Mouse (Mus musculus): Measurements from ENCODE around the gene Fam8a1.
A peak's percentile ranks its signal among the peaks of the same experiment; 100 is the strongest.

The Fam8a1 gene

DNA sequence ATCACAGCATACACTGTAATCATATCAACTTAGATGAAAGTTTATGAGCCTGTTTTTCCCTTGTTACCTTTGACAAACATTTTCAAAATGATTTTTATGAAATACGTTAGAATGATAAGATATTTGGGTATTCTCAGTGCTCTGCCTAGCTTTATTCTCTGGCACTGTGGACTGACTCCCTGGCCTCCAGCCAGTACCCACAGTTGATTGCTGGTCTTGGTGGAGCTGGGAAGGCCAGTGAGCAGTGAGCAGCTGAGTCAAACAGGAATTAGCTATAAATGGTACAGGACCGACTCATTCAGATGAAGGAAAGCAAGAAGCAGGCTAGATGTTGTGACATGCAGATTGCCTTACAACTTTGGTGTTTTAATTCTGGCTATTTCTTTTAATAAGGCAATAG lies 5.3 kb downstream of the Fam8a1 start:
- DNase-seq (ENCODE audit: low spot score in 2 of 2) = no peak

DNA sequence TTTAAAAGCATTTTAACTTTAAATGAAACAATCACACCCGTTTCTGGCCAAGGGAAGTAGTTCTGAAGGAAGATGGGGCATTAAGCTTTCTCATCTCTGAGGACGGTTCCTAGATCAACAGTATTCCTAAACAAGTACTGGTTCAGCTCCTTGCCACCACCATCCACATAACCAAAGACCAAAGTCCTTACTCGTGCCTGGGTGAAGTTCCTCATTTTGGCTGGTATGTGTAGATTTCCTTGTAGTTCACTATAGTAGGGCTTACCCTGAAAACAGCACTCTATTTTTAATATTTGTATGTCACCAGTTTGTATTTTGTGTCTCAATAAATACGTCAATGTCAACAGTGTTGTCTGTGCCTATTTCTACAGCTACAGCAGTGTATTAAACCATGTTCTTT lies 8.4 kb downstream of the Fam8a1 start:
- DNase-seq (ENCODE audit: low spot score in 2 of 2) = no peak

DNA sequence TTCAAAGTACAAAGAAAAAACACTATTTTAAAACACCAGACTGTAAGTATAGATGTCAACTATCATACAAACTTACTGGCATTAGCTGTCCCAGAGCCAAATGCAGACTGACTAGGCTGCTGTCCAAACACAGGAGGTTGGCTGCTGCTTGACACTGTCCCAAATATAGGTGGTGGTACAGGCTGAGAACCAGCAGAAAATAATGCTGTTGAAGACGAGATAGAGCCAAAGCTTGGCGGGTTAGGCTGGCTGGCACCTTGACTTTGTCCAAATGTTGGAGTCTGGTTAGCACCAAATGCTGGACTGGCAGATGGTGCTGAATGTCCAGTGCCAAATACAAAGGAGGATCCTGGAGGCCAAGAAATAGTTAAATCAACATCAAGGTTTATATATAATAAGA lies 13.6 kb downstream of the Fam8a1 start:
- no peak for DNase-seq (ENCODE audit: low spot score in 2 of 2)

DNA sequence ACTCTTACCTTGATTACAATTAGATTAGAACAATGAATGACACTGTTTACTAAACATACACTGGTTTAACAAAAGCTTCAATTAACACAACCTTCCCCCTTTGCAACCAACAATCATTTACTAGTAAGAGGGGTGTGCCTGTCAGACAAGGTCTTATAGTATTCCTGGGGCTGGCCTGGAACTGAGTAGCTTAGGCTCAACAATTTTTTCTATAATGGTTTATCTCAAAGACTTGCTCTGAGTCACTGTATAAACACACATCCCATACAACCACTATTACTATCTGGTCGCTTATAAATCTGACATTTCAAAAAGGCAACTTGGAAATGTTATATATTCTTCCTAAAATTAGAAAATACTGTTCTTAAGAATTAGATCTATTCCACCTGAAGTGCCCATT lies 14.0 kb downstream of the Fam8a1 start:
- DNase-seq (ENCODE audit: low spot score in 2 of 2) = no peak

DNA sequence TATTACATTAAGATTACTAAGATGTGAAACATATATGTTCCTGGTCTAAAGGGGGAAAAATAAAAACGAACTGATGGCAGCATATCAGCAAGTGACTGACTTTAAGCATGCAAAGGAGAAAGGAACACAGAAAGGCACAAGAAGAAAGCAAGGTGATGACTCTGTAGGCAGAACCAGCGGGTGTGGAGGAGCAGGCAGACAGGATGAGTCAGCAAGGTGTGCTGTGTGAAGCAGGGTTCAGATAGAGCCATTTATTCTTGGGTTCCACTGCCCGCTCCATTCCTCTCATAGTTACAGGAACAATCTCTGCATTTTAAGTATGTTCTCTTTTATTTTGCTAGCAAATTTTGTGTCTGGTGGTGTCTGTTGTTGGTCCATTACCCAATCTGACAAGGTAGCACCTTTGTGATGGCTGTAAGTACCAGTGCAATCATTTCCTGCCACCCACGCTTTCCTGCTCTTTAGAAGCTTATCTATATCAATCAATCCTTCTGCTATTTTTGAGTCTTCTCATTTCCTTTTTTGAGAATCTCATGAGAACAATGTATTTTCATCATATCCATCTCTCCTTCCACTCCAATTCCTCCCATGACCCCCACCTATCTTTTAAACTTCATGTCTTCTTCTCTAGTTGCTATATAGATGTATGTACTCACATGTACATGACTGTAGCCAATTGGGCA lies 21.4 kb downstream of the Fam8a1 start:
- peak in 1 of 2 experiments; percentile 9 for DNase-seq (ENCODE audit: low spot score in 2 of 2)

DNA sequence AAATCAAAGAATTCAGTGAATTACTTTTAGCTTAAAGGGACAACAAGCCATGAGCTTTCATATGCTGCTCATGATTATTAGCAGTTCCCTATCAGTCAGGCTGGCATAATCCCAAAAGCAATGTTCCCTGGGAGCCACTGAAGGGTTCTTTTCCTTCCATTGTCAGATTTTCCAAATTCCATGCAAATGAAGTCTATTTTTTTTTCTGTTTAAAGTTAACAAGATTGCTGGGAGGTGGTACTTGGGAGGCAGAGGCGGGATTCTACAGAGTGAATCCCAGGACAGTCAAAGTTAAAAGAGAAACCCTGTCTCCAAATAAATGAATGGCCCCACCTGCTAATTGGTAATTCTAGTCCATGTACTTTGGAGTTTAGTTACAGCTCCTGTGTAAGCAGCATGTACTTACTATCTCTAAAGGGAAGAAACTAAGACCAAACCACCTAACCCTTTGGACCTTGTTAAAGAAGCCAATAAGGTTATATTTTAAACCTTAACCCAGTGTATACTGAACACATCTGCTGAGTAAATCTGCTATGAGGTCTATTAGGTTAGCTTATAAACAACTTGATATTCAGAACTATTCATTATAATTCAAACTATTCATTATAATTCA lies 26.1 kb downstream of the Fam8a1 start:
- no peak for DNase-seq (ENCODE audit: low spot score in 2 of 2)

DNA sequence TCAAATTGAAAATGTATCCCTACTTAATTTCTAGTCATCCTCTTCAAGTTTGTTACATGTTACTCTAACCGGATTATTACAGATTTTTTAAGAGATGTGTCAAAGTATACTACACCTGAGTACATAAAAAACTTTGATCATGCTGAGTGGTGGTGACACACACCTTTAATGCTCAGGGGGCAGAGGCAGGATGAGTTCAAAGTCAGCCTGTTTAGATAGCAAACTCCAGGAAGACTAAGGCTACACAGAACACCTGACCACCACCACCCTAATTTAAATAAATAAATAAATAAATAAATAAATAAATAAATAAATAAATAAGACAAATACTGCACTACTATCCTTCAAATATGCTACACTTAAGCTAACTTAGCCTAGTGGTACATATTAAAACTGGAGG lies 26.6 kb downstream of the Fam8a1 start:
- no peak for DNase-seq (ENCODE audit: low spot score in 2 of 2)

DNA sequence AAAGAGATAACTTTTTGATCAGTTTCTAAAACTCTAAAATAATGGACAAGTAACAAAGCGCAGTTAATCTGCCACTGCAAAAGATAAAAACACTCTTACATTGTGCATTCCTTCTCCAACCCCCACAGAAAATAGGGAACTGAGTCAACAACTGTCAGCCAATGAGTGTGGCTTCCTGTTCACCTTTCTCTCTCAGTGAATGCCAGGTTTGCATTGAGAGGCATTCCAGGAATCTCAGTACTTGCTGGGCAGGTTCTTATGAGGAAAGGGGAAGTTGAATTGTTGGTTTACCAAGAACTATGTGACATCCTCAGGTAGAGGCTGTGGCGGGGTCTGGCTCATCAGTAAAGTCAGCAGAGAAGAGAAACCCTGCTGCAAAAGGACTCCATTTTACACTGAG lies 27.5 kb downstream of the Fam8a1 start:
- DNase-seq (ENCODE audit: low spot score in 2 of 2) = no peak

DNA sequence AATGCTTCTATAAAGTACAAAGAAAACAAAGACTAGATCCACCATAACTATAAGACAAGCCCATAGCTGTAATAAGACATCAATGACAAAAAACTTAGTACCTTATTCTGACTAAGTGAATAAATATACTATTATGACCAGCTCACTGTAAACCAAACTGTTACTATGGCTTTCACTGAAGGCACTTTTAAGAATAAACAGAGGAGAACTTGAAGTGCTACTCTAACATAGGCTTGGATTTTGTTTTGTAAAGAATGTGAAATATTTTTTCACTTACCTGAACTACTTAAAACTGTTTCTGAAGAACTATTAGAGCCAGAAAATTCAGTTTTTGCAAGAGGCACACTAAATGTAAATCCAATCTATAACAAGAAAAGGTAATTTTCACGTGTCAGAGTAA lies 30.1 kb downstream of the Fam8a1 start:
- no peak for DNase-seq (ENCODE audit: low spot score in 2 of 2)

DNA sequence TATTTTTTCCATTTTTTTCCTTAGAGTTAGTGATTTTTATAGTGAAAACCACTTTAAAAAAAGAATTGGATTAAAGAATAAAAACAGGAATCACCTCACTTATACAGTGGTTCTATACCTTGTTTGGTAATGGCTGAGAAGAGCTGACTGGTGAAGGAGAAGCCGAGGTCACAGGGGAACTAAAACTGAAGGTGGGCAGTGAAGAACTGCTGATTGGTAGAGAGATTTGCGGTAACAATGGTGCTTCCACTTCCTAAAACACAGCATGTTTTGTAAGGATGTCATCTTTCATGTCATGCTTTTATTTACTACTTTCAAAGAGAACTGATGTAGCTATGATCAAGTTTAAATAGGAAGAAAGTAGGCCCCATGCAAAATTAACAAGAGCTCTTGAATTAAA lies 32.2 kb downstream of the Fam8a1 start:
- no peak for DNase-seq (ENCODE audit: low spot score in 2 of 2)

DNA sequence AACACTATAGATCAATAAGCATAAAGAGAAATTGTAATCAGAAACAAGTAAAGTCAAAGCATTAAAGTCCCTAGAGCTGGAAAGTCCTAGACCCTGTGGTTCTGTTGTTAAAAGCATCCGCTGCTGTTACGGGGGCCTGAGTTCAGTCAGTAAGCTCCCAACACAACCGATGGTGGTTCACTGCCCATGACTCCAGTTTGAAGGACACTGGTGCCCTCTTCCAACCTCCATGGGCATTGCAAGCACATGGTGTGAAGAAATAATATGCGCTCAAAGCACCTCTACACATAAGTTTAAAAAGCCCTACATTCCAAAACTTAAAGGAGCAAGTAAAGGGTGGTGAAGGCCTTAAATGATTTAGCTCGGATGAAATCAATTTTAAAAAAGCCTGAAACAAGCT lies 33.8 kb downstream of the Fam8a1 start:
- DNase-seq (ENCODE audit: low spot score in 2 of 2) = peak in 1 of 2 experiments; percentile 17

DNA sequence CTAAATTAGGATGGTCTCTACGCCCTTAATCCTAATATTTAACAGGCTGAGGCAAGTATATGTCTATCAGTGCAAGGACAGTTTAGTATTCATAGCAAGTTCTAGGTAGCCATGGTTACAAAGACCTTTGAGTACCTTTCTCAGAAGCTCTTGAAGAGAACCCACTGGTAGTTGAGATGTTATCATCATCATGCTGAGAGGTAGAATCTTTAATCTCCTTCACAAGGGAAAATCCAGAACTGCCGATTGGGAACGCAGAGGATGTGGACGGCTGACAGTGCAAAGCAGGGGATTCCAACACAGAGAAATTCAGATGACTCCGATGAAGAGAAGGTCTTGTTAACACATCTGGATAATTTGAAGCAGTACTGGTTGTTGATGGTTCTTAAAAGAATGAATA lies 44.2 kb downstream of the Fam8a1 start:
- DNase-seq (ENCODE audit: low spot score in 2 of 2) = no peak

DNA sequence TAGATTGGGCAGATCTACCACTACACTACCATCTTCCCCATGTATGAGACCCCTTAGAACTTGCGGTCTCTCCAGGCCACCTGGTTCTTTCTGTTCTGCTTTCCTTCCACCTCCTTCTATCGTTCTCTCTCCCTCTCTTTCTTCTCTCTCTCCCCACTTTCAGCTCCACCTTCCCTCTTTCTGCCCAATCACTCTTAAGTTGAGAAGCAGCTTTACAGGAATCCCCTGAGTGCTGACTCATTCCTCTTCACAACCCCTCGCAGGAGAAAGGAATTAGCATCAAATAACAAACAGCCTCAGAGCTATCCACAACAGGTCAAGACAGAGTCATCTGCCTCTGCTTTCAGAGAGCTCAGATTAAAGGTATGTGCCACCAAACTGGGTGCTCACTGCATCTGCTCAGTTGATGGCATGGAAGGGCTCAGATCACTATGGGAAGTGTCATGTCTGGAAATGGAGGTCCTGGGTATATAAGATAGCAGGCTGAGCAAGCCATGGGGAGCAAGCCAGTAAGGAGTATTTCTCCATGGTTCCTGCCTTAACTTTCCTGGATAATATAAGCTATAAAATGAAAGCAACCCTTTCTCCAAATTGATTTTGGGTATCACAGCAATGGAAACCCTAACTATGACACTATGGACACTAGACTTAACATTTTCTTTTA lies 46.8 kb downstream of the Fam8a1 start:
- DNase-seq (ENCODE audit: low spot score in 2 of 2) = no peak

DNA sequence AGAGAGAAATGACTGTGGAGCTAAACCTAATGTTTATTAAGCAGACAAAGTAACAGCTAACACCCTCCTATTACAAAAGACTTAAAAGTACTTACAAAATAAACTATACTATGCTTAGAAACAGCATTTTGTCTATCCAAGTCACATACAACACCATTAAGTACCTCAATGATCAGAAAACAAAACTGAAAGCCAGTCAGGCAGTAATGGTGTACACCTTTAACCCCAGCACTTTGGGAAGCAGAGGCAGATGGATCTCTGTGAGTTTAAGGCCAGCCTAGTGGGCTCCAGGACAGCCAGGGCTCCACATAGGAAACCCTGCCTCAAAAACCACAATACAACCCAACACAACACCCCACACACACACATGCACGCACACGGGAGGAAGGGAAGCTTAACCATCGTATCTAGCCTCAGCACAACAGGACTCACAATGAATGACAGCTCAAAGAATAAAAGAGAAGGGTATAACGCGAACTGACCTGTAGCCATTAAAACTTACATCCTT lies 49.6 kb downstream of the Fam8a1 start:
- DNase-seq (ENCODE audit: low spot score in 2 of 2) = no peak

DNA sequence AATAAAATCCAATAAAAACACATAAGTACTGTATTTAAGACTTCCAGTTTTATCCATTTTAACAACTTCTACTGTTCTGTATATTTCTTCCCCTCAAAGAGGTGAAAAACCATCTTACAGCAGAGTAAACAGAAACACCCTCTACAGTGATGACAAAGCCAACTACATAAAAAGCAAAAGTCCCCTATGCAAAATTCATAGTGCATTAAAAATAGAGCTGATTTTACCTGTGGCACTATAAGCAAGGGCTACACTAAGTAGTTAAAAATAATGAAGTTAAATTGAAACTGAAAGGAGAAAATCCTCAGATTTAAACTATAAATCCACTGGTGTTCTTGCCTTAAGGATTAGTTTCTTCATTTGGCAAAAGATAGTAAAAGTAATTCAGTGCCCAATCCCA lies 51.7 kb downstream of the Fam8a1 start:
- no peak for DNase-seq (ENCODE audit: low spot score in 2 of 2)

DNA sequence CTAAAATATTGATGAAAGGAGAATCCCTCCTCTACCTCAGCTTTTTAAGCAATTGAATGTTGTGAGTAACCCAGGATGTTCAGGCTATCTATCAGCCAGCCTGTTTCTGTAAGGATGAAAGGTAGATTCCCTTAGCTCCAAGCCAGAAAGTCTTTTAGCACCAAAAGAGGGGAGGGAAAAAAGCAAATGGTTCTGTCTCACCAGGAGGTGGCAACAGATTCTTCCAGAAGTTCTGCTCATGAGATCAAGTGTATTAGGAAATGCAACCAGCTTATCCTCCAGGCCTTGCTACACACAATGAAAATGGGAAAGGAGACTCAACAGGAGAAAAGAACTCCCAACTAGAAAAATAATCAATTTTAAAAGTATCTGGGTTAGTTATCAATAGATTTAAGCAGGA lies 55.0 kb downstream of the Fam8a1 start:
- DNase-seq (ENCODE audit: low spot score in 2 of 2) = no peak

DNA sequence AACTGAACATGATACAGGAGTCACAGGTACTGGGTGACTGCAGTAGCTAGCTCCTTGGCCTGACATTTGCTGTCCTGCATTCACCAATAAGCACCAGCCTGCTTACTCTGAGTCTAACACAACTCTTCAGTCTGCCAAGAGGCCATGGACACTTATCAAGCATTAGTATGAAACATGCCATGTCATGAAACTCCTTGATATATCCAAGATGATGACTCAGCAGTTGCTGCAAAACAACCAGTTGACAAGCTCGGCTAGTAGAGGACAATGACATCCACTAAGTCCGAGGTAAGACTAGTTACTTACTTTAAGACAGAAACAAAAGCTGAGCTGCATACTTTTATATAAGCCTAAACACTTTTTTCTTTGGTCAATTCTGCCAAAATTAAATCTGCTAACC lies 55.9 kb downstream of the Fam8a1 start:
- DNase-seq (ENCODE audit: low spot score in 2 of 2) = no peak

DNA sequence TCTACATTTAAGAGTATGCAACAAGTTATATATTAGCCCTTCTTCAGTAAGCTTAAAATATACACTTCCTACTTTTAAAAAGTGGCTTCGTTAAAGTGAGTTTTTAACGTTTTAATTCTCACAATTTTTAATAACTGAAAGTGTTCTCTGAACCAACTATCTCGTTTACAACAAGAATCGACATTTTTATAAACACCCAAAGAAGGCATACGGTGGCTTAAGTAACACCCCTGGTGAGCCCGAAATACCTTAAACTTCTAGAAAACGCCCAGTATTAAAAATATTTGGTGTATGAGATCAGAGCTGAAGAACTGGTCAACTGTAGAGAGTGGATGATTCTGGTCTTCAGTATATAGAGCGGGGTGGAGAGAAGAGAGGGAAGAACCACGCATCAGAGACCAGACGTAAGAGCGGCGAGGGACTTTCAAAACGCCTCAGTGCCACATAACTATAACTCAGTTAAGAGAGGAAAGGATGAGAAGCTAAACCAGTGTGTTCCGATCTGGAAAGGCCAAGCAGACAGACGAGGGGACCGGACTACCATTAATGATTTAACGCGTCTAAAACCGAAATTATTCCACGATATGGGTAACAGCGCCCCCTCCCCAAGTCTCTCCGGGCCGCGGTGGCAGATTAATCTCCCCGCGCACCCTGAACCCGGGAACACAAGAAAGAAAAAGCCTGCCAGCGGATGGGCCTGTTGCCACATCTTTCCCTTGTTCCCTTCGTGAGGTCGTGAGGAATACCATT lies 57.1 kb downstream of the Fam8a1 start:
- DNase-seq (ENCODE audit: low spot score in 2 of 2) = peak; percentile 19 to 33

DNA sequence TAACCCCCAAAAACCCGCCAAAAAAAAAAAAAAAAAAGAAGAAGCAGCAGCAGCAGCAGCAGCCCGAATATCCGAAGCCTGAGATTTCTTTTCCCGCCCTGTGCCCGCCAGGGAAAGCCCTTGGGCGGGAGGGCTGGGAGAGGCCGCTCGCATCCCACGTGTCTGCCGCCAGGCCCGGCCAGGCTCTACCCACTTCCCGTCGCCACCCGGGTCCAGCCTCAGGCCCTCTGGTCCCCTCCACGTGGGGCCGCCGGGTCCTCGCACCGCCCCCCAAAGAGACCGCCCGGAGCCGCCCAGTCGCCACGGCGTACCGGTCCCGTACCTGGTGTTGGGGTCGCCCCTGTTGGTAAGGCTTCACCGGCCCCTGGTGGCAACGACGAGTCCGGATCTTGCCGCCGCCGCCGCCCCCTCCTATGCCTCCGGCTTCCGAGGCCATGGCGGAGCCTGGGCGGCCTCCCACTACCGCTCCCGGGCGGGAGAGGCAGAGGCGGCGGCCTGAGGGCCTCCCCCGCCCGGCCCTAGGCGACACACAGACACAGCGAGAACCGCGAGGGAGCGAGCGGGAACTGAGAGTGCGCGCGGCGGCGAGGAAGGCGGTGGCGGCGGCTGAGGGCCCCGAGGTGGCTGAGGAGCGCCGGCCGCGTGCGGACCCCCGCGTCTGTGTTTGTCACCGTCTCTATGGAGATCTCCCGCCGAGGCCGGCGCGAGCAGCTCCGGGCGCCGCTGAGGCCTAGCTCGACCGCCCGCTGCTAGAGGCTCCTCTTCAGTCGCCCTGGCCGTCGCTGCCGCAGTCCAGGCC lies 57.9 kb downstream of the Fam8a1 start:
- peak; percentile 61 for DNase-seq (ENCODE audit: low spot score in 2 of 2)

Data from thymus, postnatal 10 days (tissue).